Mouse (Mus musculus): Measurements from ENCODE around the gene Grik2. TPM values are rescaled to one million over a fixed set of nuclear protein-coding genes. Genes with fewer than 3 reads are reported as not detected.

Gene Grik2
- polyA plus RNA-seq, 1 experiment: 0.05 TPM

DNA sequence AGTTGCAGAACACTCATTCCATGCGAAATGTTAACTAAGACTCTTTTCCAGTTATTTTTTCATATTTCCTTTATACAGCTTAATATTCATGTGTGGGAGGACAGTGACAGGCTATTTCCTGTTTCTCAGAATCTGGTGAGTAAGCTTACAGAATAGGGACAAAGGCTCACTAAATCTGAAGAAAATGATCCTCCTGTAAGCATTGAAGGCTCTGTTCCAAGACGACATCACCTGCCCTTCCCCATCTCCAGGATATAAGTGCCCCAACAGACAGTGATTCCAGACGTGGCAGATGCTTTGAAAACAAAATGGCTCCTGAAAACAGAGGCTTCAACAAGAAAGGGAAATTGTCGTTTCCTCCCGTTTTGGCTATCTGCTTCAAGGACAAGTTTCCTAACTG is 71.7 kb downstream of the Grik2 start:
- Histone ChIP-seq H3K4me3 (ENCODE audit: control insufficient read depth, insufficient read depth, low read length) (no peak overlapping the region), H3K27ac (ENCODE audit: control insufficient read depth, insufficient read depth, low read length) (no peak overlapping the region), H3K4me1 (replicated peaks; ENCODE audit: control insufficient read depth, insufficient read depth, low read length) (no peaks in the 10 kb centered on the region), H3K36me3 (ENCODE audit: control insufficient read depth, insufficient read depth, low read length) (no peaks in the 10 kb centered on the region), H3K27me3 (ENCODE audit: control insufficient read depth, insufficient read depth, low read length) (no peaks in the 10 kb centered on the region)
- DNase-seq: no peak
- 63% methylated on average over 5 of the region's 5 CpGs for WGBS
- TF ChIP-seq CTCF (IDR thresholded peaks at IDR 0.05; ENCODE audit: borderline replicate concordance, control insufficient read depth, extremely low read depth, insufficient read depth, low read length, poor library complexity) (no peak), POLR2A (IDR thresholded peaks at IDR 0.05; ENCODE audit: control insufficient read depth, extremely low read depth, insufficient read depth, low read length, poor library complexity) (no peak)

DNA sequence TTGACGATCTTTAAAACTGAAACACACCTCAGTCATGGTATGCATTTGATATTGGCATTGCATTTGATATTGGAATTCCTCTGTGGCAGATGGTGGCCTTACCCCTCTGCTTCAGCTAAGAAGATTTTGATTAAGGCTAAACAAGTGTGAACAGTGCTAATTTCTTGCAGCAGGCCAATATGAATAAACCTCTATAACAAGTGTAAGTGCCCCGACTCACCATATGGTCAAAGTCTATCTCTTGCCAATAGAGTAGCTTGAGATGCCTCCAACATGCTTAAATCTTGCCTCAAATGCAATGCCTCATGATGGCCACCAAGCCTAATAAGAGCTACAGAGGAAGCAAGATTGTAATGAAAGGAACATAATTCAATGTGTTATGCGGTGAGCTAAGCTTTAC is 78.8 kb downstream of the Grik2 start:
- Histone ChIP-seq H3K27me3 (ENCODE audit: control insufficient read depth, insufficient read depth, low read length) (no peaks in the 10 kb centered on the region), H3K4me3 (ENCODE audit: control insufficient read depth, insufficient read depth, low read length) (no peak overlapping the region), H3K36me3 (ENCODE audit: control insufficient read depth, insufficient read depth, low read length) (no peaks in the 10 kb centered on the region), H3K27ac (ENCODE audit: control insufficient read depth, insufficient read depth, low read length) (no peak overlapping the region), H3K4me1 (replicated peaks; ENCODE audit: control insufficient read depth, insufficient read depth, low read length) (no peaks in the 10 kb centered on the region)
- TF ChIP-seq POLR2A (IDR thresholded peaks at IDR 0.05; ENCODE audit: control insufficient read depth, extremely low read depth, insufficient read depth, low read length, poor library complexity): no peak
- no peak for TF ChIP-seq CTCF (IDR thresholded peaks at IDR 0.05; ENCODE audit: borderline replicate concordance, control insufficient read depth, extremely low read depth, insufficient read depth, low read length, poor library complexity)
- no peak for DNase-seq
- 95% methylated on average over 3 of the region's 3 CpGs for WGBS

DNA sequence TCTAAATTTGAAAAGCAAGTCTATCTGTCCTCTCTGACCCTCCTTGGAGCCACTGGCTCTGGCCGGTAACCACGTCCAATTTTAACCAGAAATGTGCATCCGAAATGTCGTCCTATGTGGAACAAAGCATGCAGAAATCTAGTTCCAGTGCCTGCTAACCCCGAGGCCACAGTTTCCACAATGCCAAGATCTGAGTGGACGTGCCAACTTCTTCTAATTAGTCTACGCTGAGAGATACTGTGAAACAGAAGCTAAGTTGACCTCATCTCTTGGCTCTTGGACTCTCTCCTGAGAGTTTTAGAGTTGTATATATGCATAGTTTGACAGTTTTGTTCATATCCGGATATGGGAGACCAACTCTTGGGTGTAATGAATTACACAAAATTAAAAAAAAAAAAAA is 84.1 kb downstream of the Grik2 start:
- Histone ChIP-seq H3K27ac (ENCODE audit: control insufficient read depth, insufficient read depth, low read length) (no peak overlapping the region), H3K4me3 (ENCODE audit: control insufficient read depth, insufficient read depth, low read length) (no peak overlapping the region), H3K27me3 (ENCODE audit: control insufficient read depth, insufficient read depth, low read length) (no peaks in the 10 kb centered on the region), H3K4me1 (replicated peaks; ENCODE audit: control insufficient read depth, insufficient read depth, low read length) (no peaks in the 10 kb centered on the region), H3K36me3 (ENCODE audit: control insufficient read depth, insufficient read depth, low read length) (no peaks in the 10 kb centered on the region)
- DNase-seq: no peak
- 93% methylated on average over 8 of the region's 8 CpGs for WGBS
- TF ChIP-seq CTCF (IDR thresholded peaks at IDR 0.05; ENCODE audit: borderline replicate concordance, control insufficient read depth, extremely low read depth, insufficient read depth, low read length, poor library complexity): no peak
- TF ChIP-seq POLR2A (IDR thresholded peaks at IDR 0.05; ENCODE audit: control insufficient read depth, extremely low read depth, insufficient read depth, low read length, poor library complexity): no peak

DNA sequence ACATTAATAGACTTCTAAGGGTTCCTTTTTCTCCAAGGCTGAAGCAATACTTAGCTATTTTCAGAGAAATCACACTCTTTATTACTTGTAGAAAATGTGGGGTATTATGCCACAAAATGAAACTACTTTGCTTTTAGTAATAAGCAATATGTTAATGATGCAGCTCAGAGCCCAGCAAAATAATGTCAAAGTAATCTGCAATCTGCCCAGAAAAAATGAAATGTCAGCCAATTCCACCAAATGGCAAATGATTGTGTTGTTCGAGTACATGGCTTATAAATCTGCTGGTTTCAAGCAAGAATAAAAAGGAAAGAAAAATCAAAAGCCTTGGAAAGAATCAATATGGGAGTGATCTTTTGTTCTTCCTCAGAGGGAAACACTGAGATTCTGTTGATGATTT is 136.2 kb downstream of the Grik2 start:
- Histone ChIP-seq H3K27ac (ENCODE audit: control insufficient read depth, insufficient read depth, low read length) (no peak overlapping the region), H3K36me3 (ENCODE audit: control insufficient read depth, insufficient read depth, low read length) (no peaks in the 10 kb centered on the region), H3K4me1 (replicated peaks; ENCODE audit: control insufficient read depth, insufficient read depth, low read length) (no peaks in the 10 kb centered on the region), H3K27me3 (ENCODE audit: control insufficient read depth, insufficient read depth, low read length) (no peaks in the 10 kb centered on the region), H3K4me3 (ENCODE audit: control insufficient read depth, insufficient read depth, low read length) (no peak overlapping the region)
- WGBS: 86% methylated on average over 1 of the region's 1 CpGs
- no peak for DNase-seq
- TF ChIP-seq CTCF (IDR thresholded peaks at IDR 0.05; ENCODE audit: borderline replicate concordance, control insufficient read depth, extremely low read depth, insufficient read depth, low read length, poor library complexity) (no peak), POLR2A (IDR thresholded peaks at IDR 0.05; ENCODE audit: control insufficient read depth, extremely low read depth, insufficient read depth, low read length, poor library complexity) (no peak)

DNA sequence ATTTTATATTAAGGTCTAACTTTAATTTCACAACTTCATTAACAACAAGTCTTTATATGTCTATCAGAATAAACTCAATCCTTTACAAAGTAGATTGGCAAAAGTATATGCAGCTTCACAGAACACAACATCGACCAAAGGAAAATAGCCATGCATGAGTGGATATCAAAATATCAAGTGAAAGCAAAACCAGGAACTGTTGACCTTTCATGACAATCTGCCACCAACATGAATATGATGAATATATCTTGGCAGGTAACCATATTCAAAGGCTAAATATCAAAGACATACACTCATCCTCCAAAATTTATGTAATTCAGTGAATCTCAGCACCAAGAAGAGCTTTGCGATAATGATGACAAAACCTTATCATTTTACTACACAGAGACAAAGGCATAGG is 141.4 kb downstream of the Grik2 start:
- WGBS: 92% methylated on average over 2 of the region's 2 CpGs
- H3K27me3 ChIP-seq (ENCODE audit: control insufficient read depth, insufficient read depth, low read length): no peaks in the 10 kb centered on the region
- no peak for TF ChIP-seq POLR2A (IDR thresholded peaks at IDR 0.05; ENCODE audit: control insufficient read depth, extremely low read depth, insufficient read depth, low read length, poor library complexity)
- no peak for TF ChIP-seq CTCF (IDR thresholded peaks at IDR 0.05; ENCODE audit: borderline replicate concordance, control insufficient read depth, extremely low read depth, insufficient read depth, low read length, poor library complexity)
- H3K27ac ChIP-seq (ENCODE audit: control insufficient read depth, insufficient read depth, low read length): no peak overlapping the region
- DNase-seq: no peak
- H3K36me3 ChIP-seq (ENCODE audit: control insufficient read depth, insufficient read depth, low read length): no peaks in the 10 kb centered on the region
- H3K4me3 ChIP-seq (ENCODE audit: control insufficient read depth, insufficient read depth, low read length): no peak overlapping the region
- no peaks in the 10 kb centered on the region for H3K4me1 ChIP-seq (replicated peaks; ENCODE audit: control insufficient read depth, insufficient read depth, low read length)

DNA sequence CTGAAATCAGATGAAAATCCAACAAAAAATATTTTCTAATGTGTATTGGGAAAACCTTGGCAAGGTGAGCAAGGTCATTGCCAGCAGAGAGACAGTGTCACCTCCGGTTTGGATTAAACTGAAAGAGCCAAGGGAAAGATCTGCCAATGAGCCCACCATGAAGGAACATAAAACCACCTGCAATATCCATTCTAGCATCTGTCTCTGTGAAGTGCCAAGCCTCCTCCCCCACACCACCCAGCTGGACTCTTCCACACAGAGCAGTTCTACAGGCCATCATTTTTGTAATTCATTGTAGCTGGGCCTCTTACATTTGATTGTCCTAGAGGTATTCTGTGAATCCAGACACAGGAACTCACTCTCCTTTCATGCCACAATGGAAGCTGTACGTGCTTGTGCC is 148.7 kb downstream of the Grik2 start:
- Histone ChIP-seq H3K27me3 (ENCODE audit: control insufficient read depth, insufficient read depth, low read length) (no peaks in the 10 kb centered on the region), H3K4me3 (ENCODE audit: control insufficient read depth, insufficient read depth, low read length) (no peak overlapping the region), H3K36me3 (ENCODE audit: control insufficient read depth, insufficient read depth, low read length) (no peaks in the 10 kb centered on the region), H3K4me1 (replicated peaks; ENCODE audit: control insufficient read depth, insufficient read depth, low read length) (no peaks in the 10 kb centered on the region), H3K27ac (ENCODE audit: control insufficient read depth, insufficient read depth, low read length) (no peak overlapping the region)
- no peak for DNase-seq
- 89% methylated on average over 2 of the region's 2 CpGs for WGBS
- no peak for TF ChIP-seq CTCF (IDR thresholded peaks at IDR 0.05; ENCODE audit: borderline replicate concordance, control insufficient read depth, extremely low read depth, insufficient read depth, low read length, poor library complexity)

DNA sequence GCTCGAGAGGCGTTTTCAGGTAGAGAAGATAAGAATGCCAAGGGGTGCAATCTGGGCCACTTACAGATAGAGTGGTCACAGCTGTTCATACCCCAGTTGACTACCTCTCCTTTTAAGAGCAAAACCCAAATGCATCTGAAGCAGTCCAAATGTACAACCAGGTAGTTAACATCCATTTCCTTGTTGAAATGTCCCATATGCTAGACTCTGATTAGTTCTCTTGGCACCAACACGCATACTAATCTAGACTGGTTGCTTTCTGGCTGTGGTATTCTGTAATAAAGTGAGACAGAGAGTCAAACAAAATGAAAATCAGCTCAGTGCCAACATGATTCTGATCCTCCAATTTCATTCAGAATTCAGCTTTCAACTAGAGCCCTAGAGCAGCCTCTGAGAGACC is 164.6 kb downstream of the Grik2 start:
- Histone ChIP-seq H3K27me3 (ENCODE audit: control insufficient read depth, insufficient read depth, low read length) (no peaks in the 10 kb centered on the region), H3K4me1 (replicated peaks; ENCODE audit: control insufficient read depth, insufficient read depth, low read length) (no peaks in the 10 kb centered on the region), H3K4me3 (ENCODE audit: control insufficient read depth, insufficient read depth, low read length) (no peak overlapping the region), H3K27ac (ENCODE audit: control insufficient read depth, insufficient read depth, low read length) (no peak overlapping the region), H3K36me3 (ENCODE audit: control insufficient read depth, insufficient read depth, low read length) (no peaks in the 10 kb centered on the region)
- no peak for DNase-seq
- 90% methylated on average over 3 of the region's 3 CpGs for WGBS
- TF ChIP-seq CTCF (IDR thresholded peaks at IDR 0.05; ENCODE audit: borderline replicate concordance, control insufficient read depth, extremely low read depth, insufficient read depth, low read length, poor library complexity) (no peak), POLR2A (IDR thresholded peaks at IDR 0.05; ENCODE audit: control insufficient read depth, extremely low read depth, insufficient read depth, low read length, poor library complexity) (no peak)

All from thymus, adult 2 months (tissue).